Mouse (Mus musculus) gastrocnemius, adult 8-10 months (tissue): ENCODE measurements around the gene Dynlt1a. TPM values are rescaled to one million over a fixed set of nuclear protein-coding genes. Genes with fewer than 3 reads are reported as not detected.
"Not testable (repeated sequence)": the region's sequence is repeated elsewhere in the genome, so short reads cannot be mapped to it uniquely, and the experiment has no call there.

Experiments used
- DNase-seq, 2 experiments: peaks; one replicate each; pipeline ENCODE4 v3.0.0; 2022; ENCODE audit warnings: low spot score in 2 of 2
- total RNA-seq, 4 experiments: library from RNA; stranded (reverse); gene quantifications; 2 replicates each; pipeline ENCODE4 v1.2.4; 2022

Gene Dynlt1a
- total RNA-seq, 4 experiments from 2014 or later: 3.0 to 6.2 (median 4.1) TPM

DNA sequence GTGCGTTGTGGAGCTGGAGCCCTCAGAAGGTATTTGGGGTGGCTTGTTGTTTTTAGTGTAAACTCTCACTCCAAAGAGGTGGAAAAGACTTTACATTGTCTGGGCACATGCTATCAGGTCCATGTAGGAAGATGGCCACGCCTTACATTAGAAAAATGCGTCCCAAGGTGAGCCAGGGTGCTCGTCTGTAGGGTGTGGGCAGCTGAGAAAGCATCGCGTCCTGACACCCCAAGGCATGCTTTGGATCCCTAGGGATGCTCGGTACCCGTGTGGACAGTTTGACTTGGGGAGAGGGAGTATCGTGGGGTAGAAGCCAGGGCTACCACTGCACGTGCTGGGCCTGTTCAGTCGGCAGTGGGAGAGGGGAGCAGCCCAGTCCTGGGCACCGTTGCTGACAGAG, 28.3 kb downstream of the Dynlt1a start:
- not testable (repeated sequence) for DNase-seq

DNA sequence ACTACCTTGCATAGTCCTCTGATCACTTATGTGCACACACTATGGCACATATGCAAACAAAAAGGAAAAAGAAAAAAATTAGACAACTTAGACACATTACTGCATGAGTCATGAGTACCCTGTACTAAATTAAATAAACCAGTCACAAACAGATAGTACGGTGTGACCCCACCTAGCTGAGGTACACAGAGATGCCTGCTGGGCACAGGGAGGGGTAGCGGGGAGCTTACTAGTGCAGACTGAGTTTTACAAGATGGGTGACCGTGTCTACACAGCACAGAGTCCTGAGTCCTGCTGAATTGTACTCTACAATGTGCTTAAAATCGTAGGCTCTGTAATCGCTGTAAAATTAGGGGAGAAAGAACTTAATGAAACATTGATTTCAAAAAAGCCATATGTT, 31.1 kb downstream of the Dynlt1a start:
- not testable (repeated sequence) for DNase-seq

DNA sequence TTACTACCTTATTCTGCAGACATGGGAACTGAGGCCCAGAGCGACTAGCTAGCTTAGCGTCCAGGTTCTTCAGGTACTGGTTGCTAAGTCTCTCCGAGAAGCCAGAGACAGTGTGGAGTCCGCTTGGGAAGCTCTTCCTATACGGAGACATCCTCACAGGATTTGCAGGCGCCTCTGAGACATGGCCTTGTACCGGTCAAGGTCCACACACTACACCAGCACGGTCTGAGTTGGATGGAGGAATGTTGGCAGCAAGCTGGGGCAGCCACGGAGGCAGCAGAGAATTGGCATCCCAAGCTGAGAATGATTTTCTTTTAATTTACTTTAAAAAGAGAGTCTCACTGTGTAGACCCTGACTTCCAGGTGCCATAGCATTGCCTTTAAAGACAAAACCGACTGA, 34.2 kb downstream of the Dynlt1a start:
- DNase-seq: not testable (repeated sequence)

DNA sequence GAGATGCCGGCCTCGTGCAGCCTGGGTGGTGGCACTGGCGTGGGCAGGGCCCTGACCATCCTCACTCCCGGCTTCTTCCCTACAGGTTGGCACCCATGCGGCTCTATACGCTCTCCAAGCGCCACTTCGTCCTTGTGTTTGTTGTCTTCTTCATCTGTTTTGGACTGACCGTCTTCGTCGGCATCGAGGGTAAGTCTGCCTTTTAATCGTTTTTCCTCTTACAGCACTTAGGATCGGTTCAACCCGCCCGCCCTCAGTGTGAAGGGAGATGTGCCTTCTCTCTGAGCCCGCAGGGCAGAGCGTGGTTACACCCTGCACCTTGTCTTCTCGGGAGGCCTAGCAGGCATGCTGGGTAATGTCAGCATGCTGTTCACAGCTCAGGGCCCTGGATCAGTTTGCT, 36.8 kb downstream of the Dynlt1a start:
- DNase-seq: not testable (repeated sequence)

GRCm38 (mm10) chr17:6279772-6280171, 37.5 kb downstream of the Dynlt1a start:
- DNase-seq: not testable (repeated sequence)

DNA sequence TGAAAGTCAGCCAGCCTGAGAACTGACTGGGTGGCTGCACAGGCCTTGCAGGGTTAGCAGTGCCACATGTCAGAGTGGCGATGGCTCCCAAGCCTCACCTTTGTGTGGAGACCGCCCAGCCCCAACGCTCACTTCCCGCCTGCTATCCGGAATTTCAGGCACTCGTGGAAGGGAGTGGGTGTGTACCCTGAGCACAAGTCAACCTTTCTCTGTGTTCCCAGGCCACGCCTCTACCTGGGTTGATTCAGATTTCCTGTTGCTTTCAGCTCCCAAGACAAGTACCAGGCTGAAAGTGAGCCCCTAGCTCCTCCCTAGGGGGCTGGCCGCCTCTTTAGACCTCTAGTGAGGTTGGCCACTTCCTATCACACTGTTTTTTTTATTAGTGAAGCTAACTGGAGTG, 38.1 kb downstream of the Dynlt1a start:
- not testable (repeated sequence) for DNase-seq

GRCm38 (mm10) chr17:6274693-6275092, 42.6 kb downstream of the Dynlt1a start:
- not testable (repeated sequence) for DNase-seq

DNA sequence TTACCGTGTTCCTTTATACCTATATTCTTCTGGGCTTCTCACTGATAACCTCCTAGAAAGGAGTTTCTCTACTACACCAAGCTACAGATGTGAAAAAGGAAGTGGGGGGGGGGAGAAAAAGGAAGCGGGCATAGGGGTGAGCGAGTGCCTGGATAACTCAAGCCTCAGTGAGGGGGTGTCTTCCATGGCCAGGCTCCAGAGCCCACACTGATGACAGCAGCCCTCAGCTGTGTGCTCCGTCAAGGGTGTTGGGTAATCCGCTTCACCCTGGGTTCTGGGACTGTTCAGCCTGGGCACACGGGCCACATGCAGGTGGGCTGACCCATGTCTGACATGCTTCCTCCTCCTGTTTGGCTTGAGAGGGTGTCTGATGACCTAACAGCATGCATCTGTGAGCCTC, 45.3 kb downstream of the Dynlt1a start:
- DNase-seq: not testable (repeated sequence)

DNA sequence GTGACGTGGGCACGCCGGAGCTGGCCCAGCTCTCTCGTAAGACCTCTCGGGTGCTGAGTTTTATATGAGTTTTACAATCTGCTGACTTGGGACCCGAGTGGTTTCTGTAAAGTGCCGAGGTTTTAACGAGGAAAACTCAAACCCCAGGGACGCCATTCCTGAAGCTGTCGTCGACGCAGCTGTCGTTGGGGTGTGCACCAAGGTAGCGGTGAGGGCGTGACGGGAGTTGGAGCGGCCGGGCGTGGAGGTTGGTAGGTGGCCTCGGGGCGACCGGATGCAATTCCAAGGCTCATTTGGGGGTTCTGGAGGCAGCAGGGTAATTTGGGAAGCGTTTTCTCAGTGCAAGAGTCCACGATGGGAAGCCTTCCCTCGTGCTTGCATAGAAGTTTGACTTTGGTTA, 46.5 kb downstream of the Dynlt1a start:
- not testable (repeated sequence) for DNase-seq

DNA sequence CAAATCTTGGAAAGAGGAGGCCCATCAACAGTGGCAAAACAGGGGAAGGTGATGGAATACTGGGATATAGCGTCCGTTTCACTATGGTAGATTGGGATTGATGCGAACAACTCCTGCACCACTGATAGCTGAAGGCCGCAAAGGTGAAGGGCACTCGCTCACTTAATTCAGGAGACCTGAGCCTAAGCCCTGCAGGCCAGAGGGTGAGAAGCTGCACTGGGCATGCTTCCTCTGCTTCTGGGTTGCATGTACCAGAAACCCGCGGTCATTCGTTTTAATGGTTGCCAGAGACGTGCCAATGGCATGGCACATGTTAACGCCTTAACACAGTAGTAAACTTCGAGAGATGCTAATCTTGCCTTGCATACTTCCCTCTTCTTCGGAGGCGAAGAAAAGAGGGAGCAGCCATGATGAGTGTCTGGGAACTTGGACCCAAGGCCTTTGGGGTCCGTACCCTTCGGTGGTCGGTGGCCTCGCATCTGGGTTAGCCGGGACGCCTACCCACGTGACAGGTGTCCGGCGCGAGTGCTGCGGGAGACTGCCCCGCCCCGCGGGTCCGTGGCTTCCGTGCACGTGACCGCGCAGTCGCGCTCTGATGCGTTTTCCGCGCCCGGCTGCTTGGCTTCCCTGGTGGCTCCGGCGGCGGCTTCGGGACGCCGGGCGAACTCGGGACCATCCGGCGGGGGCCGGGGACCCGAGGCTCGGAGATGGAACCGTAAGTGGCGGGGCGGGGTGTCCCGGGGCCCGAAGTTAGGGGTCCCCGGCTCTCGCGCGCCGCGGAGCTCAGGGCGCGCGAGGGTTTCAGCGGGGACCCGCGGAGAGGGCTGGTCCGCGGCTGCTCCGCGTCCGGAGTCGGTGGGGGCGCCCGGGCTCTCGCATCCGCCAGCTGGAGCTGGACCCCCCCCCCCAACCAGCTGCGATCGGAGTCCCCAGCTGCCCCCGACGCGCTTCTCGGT, 47.1 kb downstream of the Dynlt1a start:
- not testable (repeated sequence) for DNase-seq

- not testable (repeated sequence) for DNase-seq
Measured at GRCm38 (mm10) chr17:6257070-6257456, 60.2 kb downstream of the Dynlt1a start.

DNA sequence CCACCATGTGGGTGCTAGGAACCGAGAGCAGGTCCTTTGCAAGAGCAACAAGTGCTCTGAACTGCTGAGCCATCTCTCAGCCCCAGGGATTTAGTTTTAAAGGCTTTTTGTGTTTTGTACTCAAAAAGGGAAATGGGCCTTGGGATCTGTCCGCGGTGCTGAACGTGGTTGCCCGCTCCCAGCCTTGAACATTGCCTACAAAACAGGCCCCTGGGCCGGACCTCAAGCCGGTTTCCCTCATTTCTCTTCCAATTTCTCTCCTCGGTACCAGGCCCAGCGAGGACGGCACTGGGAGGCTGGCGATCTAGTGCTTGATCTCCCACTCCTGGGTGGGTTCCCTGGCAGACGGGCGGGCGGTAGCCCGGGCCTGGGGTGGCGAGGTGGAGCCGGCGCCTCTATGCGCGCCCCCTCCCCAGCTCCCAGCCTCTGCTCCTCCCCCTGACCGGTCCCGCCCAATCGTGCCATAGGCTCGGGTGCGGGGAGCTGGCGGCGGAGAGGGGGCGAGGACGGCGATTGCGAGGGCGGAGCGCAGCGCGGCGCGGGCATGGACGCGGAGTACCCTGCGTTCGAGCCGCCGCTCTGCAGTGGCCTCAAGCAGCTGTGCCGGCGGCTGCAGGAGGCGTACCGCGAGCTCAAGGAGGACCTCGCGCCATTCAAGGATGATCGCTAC, 60.8 kb downstream of the Dynlt1a start, which contains the start of gene Tmem181a:
TSS of gene Tmem181a (plus strand) at position 461 of the 670 bp plus-strand sequence.
- not testable (repeated sequence) for DNase-seq

Other genes with a start within 250 kb of the Dynlt1a start
- 1 to 10 TPM; 6.7 to 8.4 (median 7.2) TPM for gene Serac1, start 237.8 kb downstream of the Dynlt1a start, total RNA-seq
- 10 to 100 TPM; 46.5 to 55.8 (median 52.2) TPM for gene Gtf2h5, start 237.7 kb downstream of the Dynlt1a start, total RNA-seq
- gene Tulp4, start 211.1 kb downstream of the Dynlt1a start, total RNA-seq: 100 to 1,000 TPM; 123 to 180 (median 146) TPM
- gene Tmem181a, start 60.6 kb downstream of the Dynlt1a start, total RNA-seq: 1 to 10 TPM; 3.0 to 4.1 (median 3.7) TPM
- gene Dynlt1b, start 112.6 kb upstream of the Dynlt1a start, total RNA-seq: 10 to 100 TPM; 40.0 to 51.4 (median 46.8) TPM